Comparison of ENCODE assay signal across 13 mouse cellular contexts in genomic region chr1:86263564-86264339, GRCm38 (mm10). TPM values are rescaled to one million over a fixed set of nuclear protein-coding genes. Genes with fewer than 3 reads are reported as not detected.
DNase-seq lines count a peak whose midpoint lies in the region; ATAC-seq lines count a peak whose summit lies in the region.
"Had no signal": no experiment of that assay in that cellular context is flagged by ENCODE, and none has a peak within 500 bp of the region (broad histone marks: within the 10 kb centered on the region; RNA-seq: fewer than 3 reads in every experiment).

No protein-coding gene starts in this region.

- WGBS in limb, embryonic 15.5 days: 62% methylated on average over 7 of the region's 7 CpGs
- WGBS in limb, embryonic 10.5 days: 69% methylated on average over 7 of the region's 7 CpGs
- 54% methylated on average over 7 of the region's 7 CpGs for WGBS in hindbrain, embryonic 16.5 days

- H3K4me3 ChIP-seq in limb, embryonic 15.5 days: no peak overlapping the region
- H3K4me3 ChIP-seq in limb, embryonic 10.5 days: no peak overlapping the region
- H3K4me3 ChIP-seq in hindbrain, embryonic 16.5 days (ENCODE audit: low read length): no peak overlapping the region
- H3K4me3 ChIP-seq: neural tube, embryonic 12.5 days had no signal

- H3K4me1 ChIP-seq in limb, embryonic 15.5 days: peaks cover 5% of the 10 kb centered on the region
- H3K4me1 ChIP-seq in limb, embryonic 10.5 days: no peaks in the 10 kb centered on the region; the same call in 1 of the 2 replicates
- no peaks in the 10 kb centered on the region for H3K4me1 ChIP-seq in hindbrain, embryonic 16.5 days (ENCODE audit: control insufficient read depth, insufficient read depth, low read depth, low read length)
- H3K4me1 ChIP-seq: neural tube, embryonic 12.5 days had no signal

- H3K27me3 ChIP-seq in limb, embryonic 15.5 days: no peaks in the 10 kb centered on the region
- H3K27me3 ChIP-seq in limb, embryonic 10.5 days (ENCODE audit: low read depth, poor library complexity, severe bottlenecking): no peaks in the 10 kb centered on the region
- no peaks in the 10 kb centered on the region for H3K27me3 ChIP-seq in splenic B cell, adult 2 months (ENCODE audit: control insufficient read depth, insufficient read depth, low read length, poor library complexity, severe bottlenecking)
- no peaks in the 10 kb centered on the region for H3K27me3 ChIP-seq in hindbrain, embryonic 16.5 days (replicated peaks; ENCODE audit: control insufficient read depth, insufficient read depth, low read length)
- H3K27me3 ChIP-seq: neural tube, embryonic 12.5 days had no signal

- H3K9me3 ChIP-seq in limb, embryonic 15.5 days: no peaks in the 10 kb centered on the region
- H3K9me3 ChIP-seq in limb, embryonic 10.5 days (replicated peaks): no peaks in the 10 kb centered on the region
- H3K9me3 ChIP-seq in hindbrain, embryonic 16.5 days (ENCODE audit: control insufficient read depth, low read length): no peaks in the 10 kb centered on the region
- H3K9me3 ChIP-seq: neural tube, embryonic 12.5 days had no signal

- no peak for ATAC-seq in limb, embryonic 15.5 days (ENCODE audit: insufficient number of reproducible peaks, low FRiP score, low TSS enrichment, low read depth)
- peak; percentile 81 for ATAC-seq in megakaryocyte, adult 5-6 weeks (ENCODE audit: poor library complexity, severe bottlenecking)
- ATAC-seq in hindbrain, embryonic 16.5 days: no peak
- ATAC-seq: CD4-positive, CD25-positive, alpha-beta regulatory T cell, adult 4 months; intestine, embryonic 16.5 days had no signal

- H3K27ac ChIP-seq in limb, embryonic 15.5 days: 0 out of 2 replicates have a peak overlapping the region, but pooled peaks have one; percentile 24
- H3K27ac ChIP-seq in limb, embryonic 10.5 days: no peak overlapping the region
- no peak overlapping the region for H3K27ac ChIP-seq in hindbrain, embryonic 16.5 days (ENCODE audit: low read depth, low read length)
- H3K27ac ChIP-seq: neural tube, embryonic 12.5 days had no signal

- H3K36me3 ChIP-seq in limb, embryonic 15.5 days: no peaks in the 10 kb centered on the region
- H3K36me3 ChIP-seq in limb, embryonic 10.5 days: no peaks in the 10 kb centered on the region
- no peaks in the 10 kb centered on the region for H3K36me3 ChIP-seq in splenic B cell, adult 2 months (ENCODE audit: control insufficient read depth, insufficient read depth, low read length, poor library complexity, severe bottlenecking)
- no peaks in the 10 kb centered on the region for H3K36me3 ChIP-seq in hindbrain, embryonic 16.5 days (ENCODE audit: control insufficient read depth, insufficient read depth, low read length)
- H3K36me3 ChIP-seq: neural tube, embryonic 12.5 days had no signal

- no peak overlapping the region for H3K9ac ChIP-seq in limb, embryonic 15.5 days
- no peak overlapping the region for H3K9ac ChIP-seq in hindbrain, embryonic 16.5 days (ENCODE audit: low read depth, low read length)
- H3K9ac ChIP-seq: neural tube, embryonic 12.5 days had no signal

- DNase-seq in limb, embryonic 10.5 days (ENCODE audit: low spot score): no peak
- DNase-seq in liver: peak; percentile 49
- peak; percentile 56 for DNase-seq in splenic B cell, adult 2 months (ENCODE audit: low read depth, low spot score)
- no peak for DNase-seq in kidney, adult 9 months
- DNase-seq in embryo, embryonic 10.5 days (ENCODE audit: low spot score): no peak
- DNase-seq: layer of hippocampus, adult 9-11 months had no signal

- no peak overlapping the region for H3K4me2 ChIP-seq in limb, embryonic 15.5 days
- H3K4me2 ChIP-seq in hindbrain, embryonic 16.5 days (ENCODE audit: low read length): no peak overlapping the region
- H3K4me2 ChIP-seq: neural tube, embryonic 12.5 days had no signal

RNA-seq across cellular contexts. Expression of gene B3gnt7, which starts 38.9 kb away (rescaled TPM):
- 5.0 and 6.2 TPM in 2 replicates for polyA plus RNA-seq in limb, embryonic 15.5 days (2015; fragmentation: Nextera tagmentation; extraction: Ambion mirVana)
- 3.4 and 3.9 TPM in 2 replicates for polyA plus RNA-seq in limb, embryonic 10.5 days (2016; fragmentation: Nextera tagmentation; extraction: Ambion mirVana)
- 0.27 and 0.36 TPM in 2 replicates for total RNA-seq in megakaryocyte, adult 5-6 weeks (2015)
- not detected in 2 replicates for total RNA-seq in megakaryocyte, adult 5-6 weeks (2017)
- 9.9 and 10.6 TPM in 2 replicates for polyA plus RNA-seq in hindbrain, embryonic 16.5 days (2015; fragmentation: Nextera tagmentation; extraction: Ambion mirVana)
- total RNA-seq: liver, adult 2 months had no signal
- polyA plus RNA-seq: CD4-positive, CD25-positive, alpha-beta regulatory T cell, adult 4 months had no signal

Comparison
In these comparisons a context has a peak if more than half of its experiments do, and no peak if none do; other contexts are left out.
1. DNase-seq: peak in liver (single experiment) and splenic B cell, adult 2 months (single experiment); none in limb, embryonic 10.5 days (single experiment), kidney, adult 9 months (single experiment) and embryo, embryonic 10.5 days (single experiment).